Mouse (Mus musculus) small intestine, adult 2 months (tissue): ENCODE measurements around the gene Siva1. TPM values are rescaled to one million over a fixed set of nuclear protein-coding genes. Genes with fewer than 3 reads are reported as not detected.

ENCODE experiments used
- H3K27ac ChIP-seq: fragments of 200-500 bp; 2 replicates; pipeline ENCODE4 v1.5.1; 2012; ENCODE audit warnings: low read depth, low read length, control low read depth, inconsistent platforms; ENCODE audit not compliant: insufficient read depth
- H3K27me3 ChIP-seq: fragments of 200-500 bp; 2 replicates; pipeline ENCODE4 v1.6.1; 2012; ENCODE audit warnings: mild to moderate bottlenecking, moderate library complexity, low read length, inconsistent platforms; ENCODE audit not compliant: control insufficient read depth, insufficient read depth
- H3K36me3 ChIP-seq: fragments of 200-500 bp; 2 replicates; pipeline ENCODE4 v1.6.1; 2012; ENCODE audit warnings: mild to moderate bottlenecking, low read length, control low read depth, inconsistent platforms; ENCODE audit not compliant: control insufficient read depth, insufficient read depth
- H3K4me1 ChIP-seq: fragments of 200-500 bp; 2 replicates; pipeline ENCODE4 v1.6.1; 2012; ENCODE audit warnings: low read length, inconsistent platforms, mixed read lengths; ENCODE audit not compliant: control insufficient read depth, insufficient read depth, insufficient read length
- H3K4me3 ChIP-seq: fragments of 200-500 bp; 2 replicates; pipeline ENCODE4 v1.5.1; 2012; ENCODE audit warnings: low read depth, mild to moderate bottlenecking, control low read depth, inconsistent platforms, low read length, moderate library complexity
- CTCF ChIP-seq: fragments of 200-500 bp; IDR thresholded peaks from 2 replicates; pipeline ENCODE4 v1.5.1; 2012; ENCODE audit warnings: low read depth, mild to moderate bottlenecking, control low read depth, inconsistent platforms, low read length, moderate library complexity, mixed read lengths; ENCODE audit not compliant: insufficient replicate concordance, insufficient read length; ENCODE audit errors: extremely low read depth
- POLR2A ChIP-seq: fragments of 200-500 bp; IDR thresholded peaks from 2 replicates; pipeline ENCODE4 v1.6.1; 2012; ENCODE audit warnings: low read depth, mild to moderate bottlenecking, control low read depth, inconsistent platforms, low read length, moderate library complexity
- WGBS: fragments of 180-500 bp; shearing (Covaris S2); methylation state at CpG from one replicate; pipeline ENCODE4 v1.1.7; 2018; 5-methylcytosine and 5-hydroxymethylcytosine counted together
- polyA plus RNA-seq: library from polyadenylated mRNA; depleted of rRNA; stranded (reverse); fragments of >200 nt; gene quantifications from 2 replicates; pipeline ENCODE4 v1.2.3, GENCODE M21; 2012

Gene Siva1
- polyA plus RNA-seq, 1 experiment, result 31.3 TPM

- Histone ChIP-seq H3K27me3 (no peaks in the 10 kb centered on the region), H3K4me1 (peaks cover 6% of the 10 kb centered on the region; the same call in 1 of the 2 replicates), H3K4me3 (no peak overlapping the region), H3K27ac (no peak overlapping the region), H3K36me3 (peaks cover 35% of the 10 kb centered on the region)
- 66% methylated on average over 5 of the region's 5 CpGs for WGBS
- no peak for TF ChIP-seq POLR2A
- no peak for TF ChIP-seq CTCF
These were observed 20.2 kb downstream of the Siva1 start for GRCm38 (mm10) chr12:112664656-112665055.

- H3K4me3 ChIP-seq, result no peak overlapping the region
- TF ChIP-seq POLR2A (no peak), CTCF (no peak)
- H3K4me1 ChIP-seq, result peaks cover 6% of the 10 kb centered on the region; the same call in 1 of the 2 replicates
- H3K27me3 ChIP-seq, result no peaks in the 10 kb centered on the region
- H3K36me3 ChIP-seq, result peaks cover 37% of the 10 kb centered on the region
- H3K27ac ChIP-seq, result no peak overlapping the region
- 28% methylated on average over 18 of the region's 18 CpGs for WGBS
These were observed 21.0 kb downstream of the Siva1 start for GRCm38 (mm10) chr12:112665445-112665844.

GRCm38 (mm10) chr12:112665881-112666544 is 21.5 kb downstream of the Siva1 start:
- peaks cover 6% of the 10 kb centered on the region; the same call in 1 of the 2 replicates for H3K4me1 ChIP-seq
- no peaks in the 10 kb centered on the region for H3K27me3 ChIP-seq
- no peak overlapping the region for H3K27ac ChIP-seq
- TF ChIP-seq CTCF (no peak), POLR2A (no peak)
- peaks cover 35% of the 10 kb centered on the region for H3K36me3 ChIP-seq
- WGBS, result 78% methylated on average over 9 of the region's 9 CpGs
- H3K4me3 ChIP-seq, result no peak overlapping the region

- Histone ChIP-seq H3K36me3 (peaks cover 28% of the 10 kb centered on the region), H3K4me3 (peak overlapping the region; percentile 23), H3K27ac (0 out of 2 replicates have a peak overlapping the region, but pooled peaks have one; percentile 18), H3K27me3 (no peaks in the 10 kb centered on the region), H3K4me1 (peaks cover 16% of the 10 kb centered on the region)
- 61% methylated on average over 10 of the region's 10 CpGs for WGBS
- TF ChIP-seq POLR2A (no peak; the same call in 1 of the 2 replicates), CTCF (no peak)
These were observed 23.3 kb downstream of the Siva1 start for GRCm38 (mm10) chr12:112667619-112668297.

GRCm38 (mm10) chr12:112670718-112671393 is 26.4 kb downstream of the Siva1 start:
- no peak overlapping the region for H3K4me3 ChIP-seq
- H3K36me3 ChIP-seq, result peaks cover 26% of the 10 kb centered on the region
- no peak overlapping the region for H3K27ac ChIP-seq
- no peaks in the 10 kb centered on the region for H3K27me3 ChIP-seq
- 59% methylated on average over 9 of the region's 9 CpGs for WGBS
- TF ChIP-seq POLR2A, result no peak
- TF ChIP-seq CTCF, result no peak
- H3K4me1 ChIP-seq, result peaks cover 20% of the 10 kb centered on the region

GRCm38 (mm10) chr12:112671891-112672290 is 27.4 kb downstream of the Siva1 start:
- H3K4me1 ChIP-seq, result peaks cover 19% of the 10 kb centered on the region
- no peaks in the 10 kb centered on the region for H3K27me3 ChIP-seq
- H3K27ac ChIP-seq, result no peak overlapping the region
- H3K4me3 ChIP-seq, result 0 out of 2 replicates have a peak overlapping the region, but pooled peaks have one; percentile 1
- WGBS, result 61% methylated on average over 7 of the region's 7 CpGs
- peaks cover 25% of the 10 kb centered on the region for H3K36me3 ChIP-seq
- TF ChIP-seq CTCF (no peak), POLR2A (no peak)
